Mouse (Mus musculus): ENCODE data around the gene Gm9958.
A peak's percentile ranks its signal among the peaks of the same experiment; 100 is the strongest.

- TF ChIP-seq CTCF (IDR thresholded peaks at IDR 0.05; ENCODE audit: borderline replicate concordance, control insufficient read depth, extremely low read depth, insufficient read depth, low read length, poor library complexity) = 0 out of 2 replicates have a peak, but pooled peaks have one; percentile 16
- TF ChIP-seq POLR2A (IDR thresholded peaks at IDR 0.05; ENCODE audit: control insufficient read depth, extremely low read depth, insufficient read depth, low read length, poor library complexity) = peak; percentile 79
These were observed 610 bp upstream of the Gm9958 start, which contains the start of gene Ankrd17 for GRCm38 (mm10) chr5:90366121-90367066.

All from thymus, adult 2 months (tissue).